Comparison of ENCODE assay signal across 25 mouse cellular contexts in genomic region chr17:56514916-56515315, GRCm38 (mm10). TPM values are rescaled to one million over a fixed set of nuclear protein-coding genes. Genes with fewer than 3 reads are reported as not detected.
DNase-seq lines count a peak whose midpoint lies in the region; ATAC-seq and TF ChIP-seq lines count a peak whose summit lies in the region.
"Had no signal": no experiment of that assay in that cellular context is flagged by ENCODE, and none has a peak within 500 bp of the region (broad histone marks: within the 10 kb centered on the region; RNA-seq: fewer than 3 reads in every experiment).

No protein-coding gene starts in this region.

- 0 out of 2 replicates have a peak overlapping the region, but pooled peaks have one; percentile 18 for H3K9ac ChIP-seq in kidney, embryonic 14.5 days (ENCODE audit: low read depth, low read length)
- H3K9ac ChIP-seq in forebrain, embryonic 11.5 days (ENCODE audit: low read length): no peak overlapping the region; the same call in 1 of the 2 replicates
- H3K9ac ChIP-seq in hindbrain, embryonic 14.5 days: no peak overlapping the region
- H3K9ac ChIP-seq: heart, embryonic 13.5 days had no signal

- H3K4me2 ChIP-seq in kidney, embryonic 14.5 days (replicated peaks; ENCODE audit: low read depth, low read length): no peak overlapping the region
- no peak overlapping the region for H3K4me2 ChIP-seq in forebrain, embryonic 11.5 days (ENCODE audit: low read depth, low read length, severe bottlenecking)
- no peak overlapping the region for H3K4me2 ChIP-seq in hindbrain, embryonic 14.5 days (replicated peaks)
- H3K4me2 ChIP-seq: heart, embryonic 13.5 days had no signal

- ATAC-seq in kidney, embryonic 14.5 days (ENCODE audit: low FRiP score, low TSS enrichment): no peak
- no peak for ATAC-seq in forebrain, embryonic 11.5 days (replicated peaks; ENCODE audit: low FRiP score)
- no peak for ATAC-seq in hindbrain, embryonic 14.5 days (ENCODE audit: low FRiP score)

- H3K9me3 ChIP-seq in kidney, embryonic 14.5 days (ENCODE audit: control insufficient read depth, low read length): no peaks in the 10 kb centered on the region; the same call in none of the 2 replicates
- no peaks in the 10 kb centered on the region; the same call in 1 of the 2 replicates for H3K9me3 ChIP-seq in forebrain, embryonic 11.5 days (ENCODE audit: control insufficient read depth, low read length)
- H3K9me3 ChIP-seq in hindbrain, embryonic 14.5 days (ENCODE audit: control insufficient read depth, low read length): no peaks in the 10 kb centered on the region

- no peak overlapping the region for H3K4me3 ChIP-seq in kidney, embryonic 14.5 days (ENCODE audit: low read length)
- no peak overlapping the region for H3K4me3 ChIP-seq in forebrain, embryonic 11.5 days (ENCODE audit: low read depth, low read length)
- no peak overlapping the region for H3K4me3 ChIP-seq in hindbrain, embryonic 14.5 days (replicated peaks; ENCODE audit: low read length)
- H3K4me3 ChIP-seq: gastrocnemius, adult 2 months; heart, embryonic 13.5 days had no signal

- H3K4me1 ChIP-seq in kidney, embryonic 14.5 days (ENCODE audit: control insufficient read depth, insufficient read depth, low read length): peaks cover 16% of the 10 kb centered on the region; the same call in 1 of the 2 replicates
- peaks cover 13% of the 10 kb centered on the region; the same call in 1 of the 2 replicates for H3K4me1 ChIP-seq in forebrain, embryonic 11.5 days (replicated peaks; ENCODE audit: control insufficient read depth, insufficient read depth, low read length)
- peaks cover 13% of the 10 kb centered on the region for H3K4me1 ChIP-seq in hindbrain, embryonic 14.5 days (replicated peaks; ENCODE audit: control insufficient read depth, insufficient read depth, low read length)

- no peak for TF ChIP-seq CTCF in brain, embryonic 14.5 days (IDR thresholded peaks at IDR 0.05; ENCODE audit: borderline replicate concordance, extremely low read depth, insufficient read depth, insufficient read length)

- peaks cover 32% of the 10 kb centered on the region for H3K27me3 ChIP-seq in kidney, embryonic 14.5 days (ENCODE audit: control insufficient read depth, insufficient read depth, low read length)
- H3K27me3 ChIP-seq in forebrain, embryonic 11.5 days (ENCODE audit: control insufficient read depth, insufficient read depth, low read length): peaks cover 32% of the 10 kb centered on the region
- peaks cover 31% of the 10 kb centered on the region for H3K27me3 ChIP-seq in hindbrain, embryonic 14.5 days (ENCODE audit: control insufficient read depth, insufficient read depth, low read length)

- 41% methylated on average over 12 of the region's 12 CpGs for WGBS in kidney, embryonic 14.5 days
- 53% methylated on average over 12 of the region's 12 CpGs for WGBS in forebrain, embryonic 11.5 days
- WGBS in hindbrain, embryonic 14.5 days: 48% methylated on average over 12 of the region's 12 CpGs

- no peaks in the 10 kb centered on the region for H3K36me3 ChIP-seq in kidney, embryonic 14.5 days (ENCODE audit: control insufficient read depth, insufficient read depth, low read length)
- no peaks in the 10 kb centered on the region for H3K36me3 ChIP-seq in forebrain, embryonic 11.5 days (ENCODE audit: control insufficient read depth, insufficient read depth, low read length)
- no peaks in the 10 kb centered on the region for H3K36me3 ChIP-seq in hindbrain, embryonic 14.5 days (replicated peaks; ENCODE audit: control insufficient read depth, insufficient read depth)
- H3K36me3 ChIP-seq: heart, embryonic 13.5 days had no signal

- DNase-seq in kidney, adult 8-10 months: no peak
- peak; percentile 31 for DNase-seq in brain, embryonic 14.5 days (ENCODE audit: low read depth)
- DNase-seq in forebrain, embryonic 11.5 days (ENCODE audit: low spot score): peak; percentile 51
- DNase-seq in hindbrain, embryonic 14.5 days (ENCODE audit: low spot score): peak; percentile 24
- no peak for DNase-seq in urinary bladder, postnatal 14 days (ENCODE audit: low spot score)
- no peak for DNase-seq in gastrocnemius, postnatal 10 days
- DNase-seq: adrenal gland, adult 2 months; cerebellum, adult 11 months; cerebellum, postnatal 14 days; embryo, embryonic 11 days; gastrocnemius, adult 2 months; heart, adult 18-20 months; kidney, adult 9 months; kidney, postnatal 36 days; liver; lung, adult 18-20 months; thymus, postnatal 14 days had no signal

- no peak overlapping the region for H3K27ac ChIP-seq in kidney, embryonic 14.5 days (ENCODE audit: low read depth, low read length)
- peak overlapping the region; percentile 86 for H3K27ac ChIP-seq in forebrain, embryonic 11.5 days (ENCODE audit: low read depth, low read length)
- no peak overlapping the region for H3K27ac ChIP-seq in hindbrain, embryonic 14.5 days
- H3K27ac ChIP-seq: gastrocnemius, adult 2 months; heart, embryonic 13.5 days had no signal

- TF ChIP-seq POLR2A in brain, embryonic 14.5 days (IDR thresholded peaks at IDR 0.05; ENCODE audit: borderline replicate concordance, extremely low read depth, insufficient read depth, insufficient read length, poor library complexity, severe bottlenecking): no peak

RNA-seq across cellular contexts. Expression of gene Znrf4, which starts 2.7 kb away (rescaled TPM):
- not detected in 2 replicates for polyA plus RNA-seq in kidney, embryonic 14.5 days (2014; fragmentation: Nextera tagmentation; extraction: Ambion mirVana)
- polyA plus RNA-seq in brain, embryonic 14.5 days (2012; rRNA removed): 0.05 TPM in 1 of 2 replicates, not detected in the other
- polyA plus RNA-seq in forebrain, embryonic 11.5 days (2014; fragmentation: Nextera tagmentation; extraction: Ambion mirVana): not detected in 2 replicates
- not detected in 2 replicates for polyA plus RNA-seq in hindbrain, embryonic 14.5 days (2014; fragmentation: Nextera tagmentation; extraction: Ambion mirVana)
- not detected for total RNA-seq in gastrocnemius, postnatal 10 days (2021)
- total RNA-seq: adrenal gland, adult 2 months; gastrocnemius, adult 2 months; heart, adult 18-20 months; heart, postnatal 25 days; left cerebral cortex, adult 18-20 months; left cerebral cortex, postnatal 36 days had no signal
- polyA plus RNA-seq: adrenal gland, adult 2 months; heart, embryonic 13.5 days; intestine, embryonic 14.5 days; neural tube, embryonic 14.5 days; stomach, embryonic 16.5 days had no signal

RNA-seq across cellular contexts. Expression of gene Ptprs, which starts 38.6 kb away (rescaled TPM):
- polyA plus RNA-seq in kidney, embryonic 14.5 days (2014; fragmentation: Nextera tagmentation; extraction: Ambion mirVana): 115 and 122 TPM in 2 replicates
- polyA plus RNA-seq in brain, embryonic 14.5 days (2012; rRNA removed): 1,311 and 1,669 TPM in 2 replicates
- 210 and 218 TPM in 2 replicates for polyA plus RNA-seq in forebrain, embryonic 11.5 days (2014; fragmentation: Nextera tagmentation; extraction: Ambion mirVana)
- 272 and 276 TPM in 2 replicates for polyA plus RNA-seq in hindbrain, embryonic 14.5 days (2014; fragmentation: Nextera tagmentation; extraction: Ambion mirVana)
- 10 to 100 TPM; 64.1 to 94.7 TPM for total RNA-seq in gastrocnemius, postnatal 10 days (2021)

RNA-seq across cellular contexts. Expression of gene Gm20219, which starts 39.3 kb away (rescaled TPM):
- 1.6 and 1.8 TPM in 2 replicates for polyA plus RNA-seq in kidney, embryonic 14.5 days (2014; fragmentation: Nextera tagmentation; extraction: Ambion mirVana)
- 2.9 and 3.1 TPM in 2 replicates for polyA plus RNA-seq in brain, embryonic 14.5 days (2012; rRNA removed)
- 1.1 and 1.3 TPM in 2 replicates for polyA plus RNA-seq in forebrain, embryonic 11.5 days (2014; fragmentation: Nextera tagmentation; extraction: Ambion mirVana)
- 0.65 and 1.3 TPM in 2 replicates for polyA plus RNA-seq in hindbrain, embryonic 14.5 days (2014; fragmentation: Nextera tagmentation; extraction: Ambion mirVana)
- 1 to 10 TPM in 1 of 2 experiments, under 1 TPM in 1; 0.31 to 1.2 TPM for total RNA-seq in gastrocnemius, postnatal 10 days (2021)

Comparison
In these comparisons a context has a peak if more than half of its experiments do, and no peak if none do; other contexts are left out.
1. DNase-seq: peak in brain, embryonic 14.5 days (single experiment), forebrain, embryonic 11.5 days (single experiment) and hindbrain, embryonic 14.5 days (single experiment); none in kidney, adult 8-10 months (0 of 2), urinary bladder, postnatal 14 days (single experiment) and gastrocnemius, postnatal 10 days (single experiment).